Mouse (Mus musculus) neural tube, embryonic 13.5 days (tissue): Measurements from ENCODE around the gene Coq8b. TPM values are rescaled to one million over a fixed set of nuclear protein-coding genes. Genes with fewer than 3 reads are reported as not detected.

Source experiments
- ATAC-seq: fragments of 200-750 bp; cut with Nextera tagmentation; 2 replicates; pipeline ENCODE4 v1.8.0; 2017; ENCODE audit warnings: low read depth, mild to moderate bottlenecking, moderate TSS enrichment, moderate library complexity
- H3K27ac ChIP-seq: fragments of 300-500 bp; sonication (generic); replicated peaks from 2 replicates; pipeline ENCODE4 v1.5.1; 2015; ENCODE audit warnings: moderate library complexity, mild to moderate bottlenecking, inconsistent platforms
- H3K27me3 ChIP-seq: fragments of 300-500 bp; sonication (generic); 2 replicates; pipeline ENCODE4 v1.6.1; 2015; ENCODE audit warnings: mild to moderate bottlenecking, inconsistent platforms
- H3K36me3 ChIP-seq: fragments of 300-500 bp; sonication (generic); 2 replicates; pipeline ENCODE4 v1.6.1; 2015; ENCODE audit warnings: mild to moderate bottlenecking, inconsistent platforms
- H3K4me1 ChIP-seq: fragments of 300-500 bp; sonication (generic); replicated peaks from 2 replicates; pipeline ENCODE4 v1.6.1; 2015; ENCODE audit warnings: inconsistent platforms
- H3K4me2 ChIP-seq: fragments of 300-500 bp; sonication (generic); 2 replicates; pipeline ENCODE4 v1.6.1; 2015; ENCODE audit warnings: inconsistent platforms, mild to moderate bottlenecking, moderate library complexity
- H3K4me3 ChIP-seq: fragments of 300-500 bp; sonication (generic); 2 replicates; pipeline ENCODE4 v1.5.1; 2015; ENCODE audit warnings: mild to moderate bottlenecking, inconsistent platforms
- H3K9ac ChIP-seq: fragments of 300-500 bp; sonication (generic); 2 replicates; pipeline ENCODE4 v1.6.1; 2015; ENCODE audit warnings: moderate library complexity, mild to moderate bottlenecking, inconsistent platforms
- H3K9me3 ChIP-seq: fragments of 300-500 bp; sonication (generic); 2 replicates; pipeline ENCODE4 v1.6.1; 2016; ENCODE audit warnings: inconsistent platforms
- WGBS: fragments of 180-500 bp; shearing (Covaris S2); methylation state at CpG from one replicate; pipeline ENCODE4 v1.1.7; 2015; 5-methylcytosine and 5-hydroxymethylcytosine counted together
- polyA plus RNA-seq: library from polyadenylated mRNA; unstranded; fragments of >200 nt; fragmentation: Nextera tagmentation; extraction: Ambion mirVana; gene quantifications from 2 replicates; pipeline ENCODE4 v1.2.1, GENCODE M21; 2015

Coq8b gene
- polyA plus RNA-seq, 1 experiment from 2014 or later, result 22.2 TPM

DNA sequence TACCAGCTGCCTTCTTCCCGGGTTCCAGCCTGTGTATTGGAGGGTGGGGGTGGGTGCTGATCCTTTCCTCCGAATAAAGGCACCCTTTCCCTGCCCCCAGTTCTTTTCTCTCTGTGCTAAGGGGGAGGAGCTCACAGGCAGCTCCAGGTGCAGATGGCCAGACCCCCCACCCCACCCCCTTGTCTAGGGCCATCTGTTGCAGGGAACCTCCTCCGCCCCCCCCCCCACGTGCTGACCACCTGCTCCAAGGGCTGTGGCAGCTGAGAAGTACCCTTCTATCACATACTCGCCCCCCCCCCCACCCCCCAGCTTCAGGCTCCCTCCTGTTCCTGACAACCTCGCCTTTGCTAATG, 25.0 kb downstream of the Coq8b start:
- peak overlapping the region; percentile 75 for H3K4me3 ChIP-seq
- H3K4me2 ChIP-seq, result peak overlapping the region; percentile 93
- H3K36me3 ChIP-seq, result peaks cover 31% of the 10 kb centered on the region
- ATAC-seq, result peak; percentile 14
- peaks cover 55% of the 10 kb centered on the region for H3K4me1 ChIP-seq
- H3K9ac ChIP-seq, result peak overlapping the region; percentile 97
- WGBS, result 3% methylated on average over 3 of the region's 6 CpGs
- H3K27me3 ChIP-seq, result no peaks in the 10 kb centered on the region
- peak overlapping the region; percentile 96 for H3K27ac ChIP-seq
- no peaks in the 10 kb centered on the region for H3K9me3 ChIP-seq

- H3K27ac ChIP-seq, result peak within 1 kb of the TSS; percentile 96
- H3K4me2 ChIP-seq, result peak within 1 kb of the TSS; percentile 93
- H3K9ac ChIP-seq, result peak within 1 kb of the TSS; percentile 97
- H3K27me3 ChIP-seq, result no peaks in the 10 kb centered on the region
- H3K36me3 ChIP-seq, result peaks cover 31% of the 10 kb centered on the region
- no peaks in the 10 kb centered on the region for H3K9me3 ChIP-seq
- peak; percentile 78 for ATAC-seq
- H3K4me3 ChIP-seq, result peak within 1 kb of the TSS; percentile 75
- 0% methylated on average over 33 of the region's 47 CpGs for WGBS
- H3K4me1 ChIP-seq, result peaks cover 55% of the 10 kb centered on the region
Measured at GRCm38 (mm10) chr7:27258205-27258899, 25.5 kb downstream of the Coq8b start, which contains the start of gene Numbl. Numbl (plus strand) TSS chr7:27258433.

DNA sequence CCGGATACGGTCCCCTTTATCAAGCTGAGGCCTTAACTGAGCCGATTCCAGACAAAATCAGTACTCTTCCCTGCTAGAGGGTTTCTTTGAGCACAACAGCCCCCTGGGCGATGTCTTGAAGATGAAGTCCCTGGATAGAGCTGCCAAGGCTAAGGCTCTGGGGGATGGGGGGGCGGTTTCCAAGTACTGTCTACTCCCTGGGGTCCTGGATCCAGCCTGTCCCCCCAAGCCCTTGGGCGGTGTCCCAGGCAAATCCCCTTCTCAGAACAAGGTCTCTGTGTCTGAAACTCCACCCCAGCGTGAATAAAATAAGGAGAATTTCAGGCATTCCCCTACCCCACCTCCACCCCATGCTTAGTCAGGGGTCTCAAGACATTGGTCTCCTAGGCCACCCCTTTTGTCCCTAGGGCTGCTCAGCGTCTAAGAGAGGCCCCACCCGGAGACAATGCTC, 26.5 kb downstream of the Coq8b start:
- Histone ChIP-seq H3K36me3 (peaks cover 34% of the 10 kb centered on the region), H3K4me2 (peak overlapping the region; percentile 93), H3K4me3 (peak overlapping the region; percentile 75), H3K9me3 (no peaks in the 10 kb centered on the region), H3K9ac (peak overlapping the region; percentile 97), H3K27me3 (no peaks in the 10 kb centered on the region), H3K27ac (peak overlapping the region; percentile 96), H3K4me1 (peaks cover 55% of the 10 kb centered on the region)
- peak; percentile 12; the same call in 1 of the 2 replicates for ATAC-seq
- 3% methylated on average over 9 of the region's 9 CpGs for WGBS

DNA sequence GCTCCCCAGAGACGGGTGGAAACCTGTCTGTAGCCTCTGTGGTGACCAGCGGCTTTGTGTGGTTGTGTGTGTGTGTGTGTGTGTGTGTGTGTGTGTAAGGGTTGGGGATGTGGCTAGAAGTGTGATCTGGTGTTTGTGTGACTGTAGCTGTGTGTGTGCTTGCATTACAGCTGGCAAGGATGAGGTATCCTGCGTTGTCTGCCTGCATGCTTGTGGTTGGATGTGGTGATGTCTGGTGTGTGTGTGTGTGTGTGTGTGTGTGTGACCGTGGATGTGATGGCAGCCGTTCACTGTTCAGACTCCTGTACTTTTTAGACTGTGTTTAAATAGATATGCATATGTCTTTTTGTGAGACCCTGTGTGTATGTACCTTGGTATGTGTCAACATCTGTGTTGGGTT, 26.9 kb downstream of the Coq8b start:
- ATAC-seq, result 0 out of 2 replicates have a peak, but pooled peaks have one; percentile 4

DNA sequence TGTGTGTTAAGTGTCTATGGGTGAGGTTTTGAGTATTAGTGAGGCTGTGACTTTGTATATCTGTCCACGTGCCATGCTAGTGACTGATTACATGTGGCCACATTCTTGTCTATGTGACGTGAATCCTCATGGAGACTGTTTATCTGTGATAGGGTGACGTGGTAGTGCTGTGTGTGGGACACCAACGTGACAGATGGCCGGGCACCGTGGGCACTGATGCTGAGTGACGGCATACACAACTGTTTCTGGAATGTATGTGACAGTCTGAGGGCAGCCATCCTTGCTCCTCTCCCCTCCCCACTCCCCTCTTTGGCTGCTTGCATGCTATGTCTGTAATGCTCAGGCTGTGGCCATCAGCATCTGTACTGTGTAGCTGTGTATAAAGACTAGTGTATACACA, 28.0 kb downstream of the Coq8b start:
- Histone ChIP-seq H3K27ac (no peak overlapping the region), H3K9ac (peak overlapping the region; percentile 97), H3K27me3 (no peaks in the 10 kb centered on the region), H3K36me3 (peaks cover 44% of the 10 kb centered on the region), H3K9me3 (no peaks in the 10 kb centered on the region), H3K4me3 (peak overlapping the region; percentile 75), H3K4me1 (peaks cover 54% of the 10 kb centered on the region), H3K4me2 (peak overlapping the region; percentile 93)
- WGBS, result 49% methylated on average over 7 of the region's 7 CpGs
- ATAC-seq, result no peak

More for the DNA sequence above, 26.9 kb downstream of the Coq8b start:
- Histone ChIP-seq H3K9ac (peak overlapping the region; percentile 97), H3K9me3 (no peaks in the 10 kb centered on the region), H3K27ac (peak overlapping the region; percentile 96), H3K36me3 (peaks cover 34% of the 10 kb centered on the region), H3K4me2 (peak overlapping the region; percentile 93), H3K4me1 (peaks cover 55% of the 10 kb centered on the region), H3K27me3 (no peaks in the 10 kb centered on the region), H3K4me3 (peak overlapping the region; percentile 75)
- WGBS, result 21% methylated on average over 5 of the region's 5 CpGs

DNA sequence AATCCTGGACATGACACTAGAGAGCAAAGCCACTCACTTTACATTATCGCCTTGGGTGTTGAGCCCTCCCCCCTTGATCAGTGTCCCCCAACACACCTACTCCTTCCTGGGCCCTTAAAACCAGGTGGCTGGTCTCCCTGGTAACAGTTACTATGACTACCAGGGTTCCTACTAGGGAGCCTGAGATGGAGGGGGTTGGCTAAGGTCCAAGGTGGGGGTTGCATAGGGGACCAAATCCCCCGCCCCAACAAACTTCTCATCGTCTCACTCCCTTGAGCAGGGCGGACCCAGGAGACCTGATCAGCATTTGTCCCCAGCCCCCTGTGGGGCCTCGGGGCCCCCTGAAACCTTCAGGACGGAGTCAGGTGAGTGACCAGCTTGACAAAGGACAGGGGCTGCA, 29.1 kb downstream of the Coq8b start:
- Histone ChIP-seq H3K9ac (peak overlapping the region; percentile 38; the same call in 1 of the 2 replicates), H3K27ac (0 out of 2 replicates have a peak overlapping the region, but pooled peaks have one; percentile 1), H3K27me3 (no peaks in the 10 kb centered on the region), H3K4me1 (peaks cover 47% of the 10 kb centered on the region), H3K9me3 (no peaks in the 10 kb centered on the region), H3K4me2 (no peak overlapping the region), H3K4me3 (no peak overlapping the region), H3K36me3 (peaks cover 54% of the 10 kb centered on the region)
- no peak for ATAC-seq
- 65% methylated on average over 6 of the region's 6 CpGs for WGBS

DNA sequence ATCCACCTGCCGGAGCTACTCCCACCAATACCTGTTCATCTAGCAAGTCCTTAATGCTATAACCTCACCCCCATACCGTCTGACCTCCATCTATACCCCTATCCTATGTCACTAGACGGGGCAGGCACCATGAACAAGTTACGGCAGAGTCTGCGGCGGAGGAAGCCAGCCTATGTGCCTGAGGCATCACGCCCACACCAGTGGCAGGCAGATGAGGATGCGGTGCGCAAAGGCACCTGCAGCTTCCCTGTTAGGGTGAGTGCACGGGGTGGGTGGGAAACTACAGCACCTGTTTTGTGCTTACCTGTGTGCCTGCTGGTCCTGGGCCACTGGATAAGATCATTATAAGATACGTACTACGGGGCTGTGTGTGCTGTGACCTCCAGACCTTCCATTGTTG, 31.9 kb downstream of the Coq8b start:
- Histone ChIP-seq H3K36me3 (peaks cover 83% of the 10 kb centered on the region), H3K4me3 (no peak overlapping the region), H3K27ac (no peak overlapping the region), H3K4me1 (peaks cover 27% of the 10 kb centered on the region), H3K4me2 (no peak overlapping the region), H3K9ac (no peak overlapping the region), H3K27me3 (no peaks in the 10 kb centered on the region), H3K9me3 (no peaks in the 10 kb centered on the region)
- ATAC-seq, result no peak
- 94% methylated on average over 12 of the region's 12 CpGs for WGBS

GRCm38 (mm10) chr7:27266515-27267128, 33.8 kb downstream of the Coq8b start:
- H3K36me3 ChIP-seq, result peaks cover 100% of the 10 kb centered on the region
- WGBS, result 77% methylated on average over 20 of the region's 20 CpGs
- no peak for ATAC-seq
- H3K4me2 ChIP-seq, result no peak overlapping the region
- no peak overlapping the region for H3K4me3 ChIP-seq
- H3K9me3 ChIP-seq, result no peaks in the 10 kb centered on the region
- no peak overlapping the region for H3K27ac ChIP-seq
- no peak overlapping the region; the same call in 1 of the 2 replicates for H3K9ac ChIP-seq
- peaks cover 9% of the 10 kb centered on the region for H3K4me1 ChIP-seq
- H3K27me3 ChIP-seq, result no peaks in the 10 kb centered on the region

- no peak for ATAC-seq
- H3K4me1 ChIP-seq, result no peaks in the 10 kb centered on the region
- H3K27ac ChIP-seq, result no peak overlapping the region
- 88% methylated on average over 8 of the region's 8 CpGs for WGBS
- H3K4me2 ChIP-seq, result no peak overlapping the region
- no peaks in the 10 kb centered on the region for H3K9me3 ChIP-seq
- no peak overlapping the region for H3K9ac ChIP-seq
- H3K27me3 ChIP-seq, result no peaks in the 10 kb centered on the region
- no peak overlapping the region for H3K4me3 ChIP-seq
- H3K36me3 ChIP-seq, result peaks cover 95% of the 10 kb centered on the region
Measured at GRCm38 (mm10) chr7:27271423-27271822, 38.6 kb downstream of the Coq8b start.

- H3K4me2 ChIP-seq, result no peak overlapping the region
- no peaks in the 10 kb centered on the region for H3K4me1 ChIP-seq
- no peaks in the 10 kb centered on the region for H3K27me3 ChIP-seq
- no peak overlapping the region for H3K4me3 ChIP-seq
- 0 out of 2 replicates have a peak, but pooled peaks have one; percentile 33 for ATAC-seq
- 51% methylated on average over 32 of the region's 32 CpGs for WGBS
- H3K36me3 ChIP-seq, result peaks cover 95% of the 10 kb centered on the region
- no peak overlapping the region for H3K27ac ChIP-seq
- no peak overlapping the region for H3K9ac ChIP-seq
- H3K9me3 ChIP-seq, result no peaks in the 10 kb centered on the region
Measured at GRCm38 (mm10) chr7:27273739-27274351, 41.0 kb downstream of the Coq8b start.

- 94% methylated on average over 4 of the region's 4 CpGs for WGBS
- no peak overlapping the region for H3K4me2 ChIP-seq
Measured at GRCm38 (mm10) chr7:27274916-27275315, 42.1 kb downstream of the Coq8b start.

GRCm38 (mm10) chr7:27276021-27276420, 43.2 kb downstream of the Coq8b start:
- Histone ChIP-seq H3K36me3 (peaks cover 94% of the 10 kb centered on the region), H3K4me2 (no peak overlapping the region), H3K9ac (no peak overlapping the region), H3K4me1 (no peaks in the 10 kb centered on the region), H3K27me3 (no peaks in the 10 kb centered on the region), H3K9me3 (no peaks in the 10 kb centered on the region), H3K4me3 (no peak overlapping the region), H3K27ac (no peak overlapping the region)
- no peak for ATAC-seq
- WGBS, result 57% methylated on average over 7 of the region's 7 CpGs

More at GRCm38 (mm10) chr7:27274916-27275315, 42.1 kb downstream of the Coq8b start:
- Histone ChIP-seq H3K9ac (no peak overlapping the region), H3K27me3 (no peaks in the 10 kb centered on the region), H3K36me3 (peaks cover 95% of the 10 kb centered on the region), H3K4me1 (no peaks in the 10 kb centered on the region), H3K4me3 (no peak overlapping the region), H3K9me3 (no peaks in the 10 kb centered on the region), H3K27ac (no peak overlapping the region)
- ATAC-seq, result no peak
